In the genomic region with DNA sequence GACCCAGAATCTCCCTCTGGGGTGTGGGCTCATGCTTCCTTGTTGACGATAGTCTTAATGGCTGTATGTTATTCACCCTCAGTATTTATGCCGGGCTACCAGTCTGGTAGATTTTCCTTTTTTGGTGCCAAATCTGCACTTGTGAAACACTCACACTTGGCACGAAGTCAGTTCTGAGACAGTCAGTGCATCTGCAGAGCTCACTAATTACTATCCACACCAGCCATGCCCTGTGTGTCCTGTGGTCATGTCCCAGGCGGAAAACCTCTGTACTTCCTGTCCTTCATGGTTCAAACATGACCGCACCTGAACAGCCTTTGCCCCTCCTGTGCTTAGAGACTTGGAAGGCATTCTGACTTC, we compare ENCODE assay signal across 13 mouse cellular contexts.
"Had no signal": no experiment of that assay in that cellular context is flagged by ENCODE, and none has a peak within 500 bp of the region (broad histone marks: within the 10 kb centered on the region; RNA-seq: fewer than 3 reads in every experiment).

No protein-coding gene starts in this region.

- DNase-seq: kidney, adult 11 months; kidney, adult 9 months; kidney, postnatal 36 days; lung, embryonic 14.5 days; lung, postnatal 10 days; lung, postnatal 4 days; thymus, postnatal 14 days had no signal

- H3K4me3 ChIP-seq: limb, embryonic 15.5 days; liver, embryonic 12.5 days; midbrain, embryonic 12.5 days; neural tube, embryonic 15.5 days had no signal

- H3K36me3 ChIP-seq: limb, embryonic 15.5 days; liver, embryonic 12.5 days; midbrain, embryonic 12.5 days; neural tube, embryonic 15.5 days had no signal

- H3K4me1 ChIP-seq: limb, embryonic 15.5 days; liver, embryonic 12.5 days had no signal

- H3K4me2 ChIP-seq: limb, embryonic 15.5 days; liver, embryonic 12.5 days; lung, embryonic 14.5 days; midbrain, embryonic 12.5 days; neural tube, embryonic 15.5 days had no signal

- H3K9ac ChIP-seq: limb, embryonic 15.5 days; liver, embryonic 12.5 days; lung, embryonic 14.5 days; midbrain, embryonic 12.5 days; neural tube, embryonic 15.5 days had no signal

- H3K27ac ChIP-seq: kidney, postnatal 0 days; limb, embryonic 15.5 days; liver, embryonic 12.5 days; midbrain, embryonic 12.5 days; stomach, postnatal 0 days had no signal

- H3K27me3 ChIP-seq: liver, embryonic 12.5 days; midbrain, embryonic 12.5 days; neural tube, embryonic 15.5 days had no signal

- ATAC-seq: liver, embryonic 12.5 days had no signal

- H3K9me3 ChIP-seq: limb, embryonic 15.5 days; liver, embryonic 12.5 days; midbrain, embryonic 12.5 days; neural tube, embryonic 15.5 days had no signal
